Mouse (Mus musculus) retina, postnatal 7 days (tissue): ENCODE results near the gene Osbpl2.

Experiments
- DNase-seq: peaks from one replicate; pipeline ENCODE4 v3.0.0-alpha.2; 2012; ENCODE audit warnings: low read depth, low spot score

The Osbpl2 gene

DNA sequence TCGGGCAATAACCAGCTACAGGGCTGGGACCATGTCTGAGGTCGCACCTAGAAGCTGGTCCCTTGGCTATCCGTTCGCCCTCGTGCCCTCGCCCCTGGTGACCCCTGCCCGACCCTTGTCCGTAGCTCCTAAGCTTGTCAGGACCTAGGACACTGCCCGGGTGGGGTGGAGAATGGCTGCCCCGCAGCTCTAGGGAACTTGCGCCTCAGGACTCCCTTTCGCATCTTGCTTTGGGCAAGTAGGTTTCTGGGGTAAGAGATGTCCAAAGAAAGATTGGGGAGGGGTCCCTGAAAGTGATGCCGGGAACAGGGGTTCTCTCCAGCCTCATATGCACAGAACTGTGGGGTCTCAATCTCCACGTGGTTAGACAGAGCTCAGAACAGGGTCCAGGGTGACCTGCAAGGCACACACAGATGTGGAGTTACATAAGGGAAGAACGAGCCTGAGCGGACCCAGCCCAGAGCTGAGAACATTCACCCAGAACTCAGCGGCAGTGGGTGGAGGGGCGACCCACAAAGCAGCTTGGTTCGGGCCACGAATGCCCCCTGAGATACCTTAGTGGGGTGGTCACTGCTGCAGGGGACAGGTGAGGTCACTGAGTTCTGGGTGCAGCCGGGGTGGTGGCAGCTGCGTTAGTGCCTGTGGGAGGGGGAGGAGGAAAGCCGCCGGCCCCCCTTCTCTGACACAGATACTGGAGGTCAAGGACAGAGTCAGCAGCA is 14.3 kb upstream of the Osbpl2 start:
- DNase-seq: no peak

DNA sequence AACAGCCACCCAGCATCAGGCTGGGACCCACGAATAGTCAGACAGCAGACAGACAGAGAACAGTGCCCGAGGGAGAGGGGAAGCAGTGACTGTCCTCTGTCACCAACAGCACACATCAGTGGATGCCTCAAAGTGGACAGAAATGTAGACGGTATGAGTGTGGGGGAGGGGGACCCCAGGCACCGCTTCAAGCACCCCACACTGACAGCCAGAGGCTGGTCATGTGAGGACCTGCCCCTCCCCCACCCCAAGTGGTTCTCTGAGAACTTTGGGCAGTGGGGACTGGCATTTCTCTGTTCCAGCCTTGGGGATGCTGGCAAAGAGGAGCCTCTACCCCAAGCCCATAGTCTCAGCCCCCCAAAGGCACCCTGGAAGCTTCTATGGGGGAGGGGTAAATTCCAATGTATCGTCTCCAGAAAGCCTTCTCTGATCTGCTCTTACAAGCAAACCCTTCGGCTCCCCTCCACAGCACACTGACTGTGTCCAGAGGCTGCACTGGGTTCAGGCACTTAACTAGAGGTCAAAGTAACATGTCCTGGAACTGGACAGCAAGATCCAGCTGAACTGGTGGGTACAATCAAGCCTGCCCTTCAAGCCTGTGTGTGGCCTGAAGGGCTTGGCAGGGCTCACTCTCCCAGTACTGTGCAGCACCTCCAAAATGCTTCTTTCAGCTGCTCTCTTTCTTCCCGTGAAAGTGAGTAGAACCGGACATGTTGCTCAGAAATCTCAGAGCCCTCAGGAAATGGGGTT is 13.5 kb upstream of the Osbpl2 start:
- DNase-seq: no peak

DNA sequence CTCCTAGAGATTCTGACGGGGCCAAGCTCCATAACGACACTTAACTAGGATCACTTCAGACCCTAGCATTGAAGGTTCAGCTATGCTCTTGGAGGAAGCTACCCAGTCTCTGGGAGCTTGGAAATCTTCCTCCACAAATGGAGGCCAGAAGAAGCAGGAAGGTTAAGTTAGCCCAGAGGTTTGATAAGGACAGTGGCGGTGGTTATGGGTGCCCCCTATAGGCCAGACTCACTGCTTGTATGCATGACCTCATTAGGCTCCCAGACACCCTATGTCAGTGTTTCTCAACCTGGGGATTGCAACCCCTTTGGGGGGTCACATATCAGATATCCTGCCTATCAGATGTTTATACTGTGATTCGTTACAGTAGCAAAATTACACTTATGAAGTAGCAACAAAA is 12.0 kb upstream of the Osbpl2 start:
- no peak for DNase-seq

DNA sequence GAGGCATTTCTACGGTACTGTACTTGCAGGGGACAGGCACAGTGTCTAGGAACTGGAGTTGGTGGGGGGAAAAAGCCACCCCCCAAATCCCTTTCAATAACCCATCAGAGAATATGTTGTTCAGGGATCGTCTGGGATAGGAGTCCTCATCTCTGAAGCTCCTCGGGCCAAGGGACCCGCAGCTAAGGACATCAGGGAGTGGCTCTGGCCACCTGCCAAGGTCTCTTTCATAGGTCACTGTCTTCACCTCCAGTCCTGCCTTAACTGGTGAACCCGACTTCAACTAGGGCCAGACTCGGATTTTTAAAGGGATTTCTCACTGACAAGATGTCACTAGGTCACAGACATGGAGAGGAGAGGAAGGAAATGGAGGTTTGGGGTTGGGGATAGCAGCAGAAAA is 10.8 kb upstream of the Osbpl2 start:
- DNase-seq: no peak

DNA sequence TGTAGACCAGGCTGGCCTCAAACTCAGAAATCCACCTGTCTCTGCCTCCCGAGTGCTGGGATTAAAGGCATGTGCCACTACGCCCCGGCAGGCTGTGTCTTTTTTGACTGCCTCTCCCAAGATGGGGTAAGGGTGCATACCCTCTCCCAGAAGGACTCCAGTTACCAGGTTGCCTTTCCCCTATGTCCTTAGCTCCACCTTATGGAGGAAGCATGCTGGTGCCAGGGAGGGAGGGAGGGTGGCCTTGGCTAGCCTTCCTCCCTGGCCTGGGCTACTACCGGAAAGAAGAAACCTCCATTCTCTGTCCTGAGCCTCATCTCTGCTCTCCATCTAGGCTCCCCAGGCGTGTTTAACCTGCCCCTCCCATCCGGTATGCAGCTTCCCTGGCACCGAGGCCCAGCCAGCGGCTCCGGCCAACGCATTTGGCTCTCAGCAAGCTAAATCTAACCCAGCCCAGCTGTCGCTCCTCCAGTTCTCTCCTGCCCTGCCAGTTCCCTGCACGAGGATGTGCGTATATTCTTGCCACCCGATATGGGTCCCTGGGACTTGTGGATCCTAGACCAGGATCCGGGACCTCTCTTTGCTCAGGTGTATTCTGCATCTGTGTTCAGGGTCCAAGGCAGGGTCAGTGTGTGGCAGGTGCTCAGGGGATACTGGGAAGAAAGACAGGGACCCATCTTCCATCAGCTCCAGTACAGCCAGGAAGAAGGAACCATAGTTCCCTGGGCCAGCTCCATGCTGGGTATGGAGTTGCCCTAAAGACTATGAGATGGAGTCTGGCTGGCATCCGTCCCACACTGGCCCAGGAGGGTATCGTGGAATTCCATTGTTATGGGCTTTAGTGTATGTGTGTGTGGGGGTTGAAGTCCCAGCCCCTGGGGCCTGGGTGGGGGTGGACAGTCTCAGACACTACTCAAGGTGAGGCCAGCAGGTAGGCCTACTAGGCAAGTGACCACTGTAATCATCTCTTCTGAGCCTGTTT is 4.9 kb upstream of the Osbpl2 start:
- DNase-seq: no peak

DNA sequence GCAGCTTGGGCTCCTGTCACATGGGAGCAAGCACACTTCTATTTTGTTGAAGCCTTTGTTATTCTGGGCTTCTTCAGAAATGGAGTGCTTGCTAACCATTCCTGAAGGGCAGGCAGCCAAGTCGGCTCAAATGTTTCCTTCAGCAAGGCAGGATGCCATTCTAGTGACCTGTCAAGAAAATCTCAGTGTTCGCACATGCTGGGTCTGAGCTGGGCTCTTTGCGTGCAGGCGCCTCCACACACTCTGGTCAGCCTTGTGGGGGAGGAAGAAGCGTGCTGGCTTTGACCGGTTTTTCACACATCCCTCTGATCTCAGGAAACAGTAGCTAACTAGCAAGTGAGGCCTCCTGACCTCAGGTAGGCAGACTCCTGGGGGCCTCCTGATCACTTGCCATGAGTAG is 3.8 kb upstream of the Osbpl2 start:
- no peak for DNase-seq

DNA sequence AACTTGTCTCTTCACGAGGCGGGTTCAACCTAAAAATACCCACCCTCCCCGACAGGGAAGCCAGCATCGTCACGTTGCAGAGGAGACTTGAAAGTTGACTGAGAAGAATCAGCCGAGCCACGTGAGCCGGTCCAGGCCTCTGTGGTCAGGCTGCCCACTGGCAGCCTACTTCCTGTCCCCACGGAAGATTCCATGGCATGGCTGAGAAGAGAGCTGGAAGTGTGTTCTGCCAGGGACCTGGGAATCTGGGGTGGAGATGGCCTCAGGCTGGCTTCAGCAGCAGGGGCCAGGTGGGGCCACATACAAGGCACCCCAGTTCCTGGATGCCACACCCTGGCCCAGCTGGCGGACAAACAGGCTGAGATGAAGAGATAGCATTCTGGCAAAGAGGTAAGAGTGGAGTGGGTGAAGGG is 3.0 kb upstream of the Osbpl2 start:
- DNase-seq: no peak

DNA sequence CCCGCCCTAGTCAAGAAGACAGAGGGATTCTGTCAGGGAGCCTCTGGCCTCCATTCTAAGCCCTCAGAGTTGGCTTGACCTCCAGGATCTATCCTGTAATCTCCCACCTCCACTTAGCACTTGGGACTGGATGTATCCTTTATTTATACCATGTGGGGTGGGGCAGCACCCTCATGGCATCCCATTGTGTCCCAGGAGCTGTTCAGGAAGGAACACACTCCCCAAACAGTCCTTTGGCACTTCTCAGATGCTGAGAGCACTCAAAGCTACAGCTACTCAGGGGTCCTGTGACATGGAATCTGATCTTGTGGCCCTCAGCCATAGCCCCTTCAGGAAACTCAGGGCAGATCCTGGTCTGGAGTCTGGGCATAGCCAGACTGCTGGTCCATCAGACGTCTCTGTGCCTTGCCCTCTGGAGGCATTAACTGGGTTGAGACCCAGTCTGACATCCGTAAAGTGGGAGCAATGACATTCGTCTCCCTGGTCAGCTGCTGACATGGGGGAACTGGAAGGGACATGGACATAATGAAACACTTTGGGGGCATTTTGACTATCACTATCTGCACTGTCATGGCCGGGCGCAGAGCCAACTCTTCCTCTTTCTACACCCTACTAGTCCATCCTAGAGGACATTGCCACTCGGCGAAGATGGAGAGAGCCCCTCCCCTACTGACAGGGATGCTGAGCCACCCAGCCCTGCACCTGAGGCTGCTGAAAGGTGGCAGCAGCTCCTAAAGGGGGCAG is 2.2 kb upstream of the Osbpl2 start:
- DNase-seq: no peak

DNA sequence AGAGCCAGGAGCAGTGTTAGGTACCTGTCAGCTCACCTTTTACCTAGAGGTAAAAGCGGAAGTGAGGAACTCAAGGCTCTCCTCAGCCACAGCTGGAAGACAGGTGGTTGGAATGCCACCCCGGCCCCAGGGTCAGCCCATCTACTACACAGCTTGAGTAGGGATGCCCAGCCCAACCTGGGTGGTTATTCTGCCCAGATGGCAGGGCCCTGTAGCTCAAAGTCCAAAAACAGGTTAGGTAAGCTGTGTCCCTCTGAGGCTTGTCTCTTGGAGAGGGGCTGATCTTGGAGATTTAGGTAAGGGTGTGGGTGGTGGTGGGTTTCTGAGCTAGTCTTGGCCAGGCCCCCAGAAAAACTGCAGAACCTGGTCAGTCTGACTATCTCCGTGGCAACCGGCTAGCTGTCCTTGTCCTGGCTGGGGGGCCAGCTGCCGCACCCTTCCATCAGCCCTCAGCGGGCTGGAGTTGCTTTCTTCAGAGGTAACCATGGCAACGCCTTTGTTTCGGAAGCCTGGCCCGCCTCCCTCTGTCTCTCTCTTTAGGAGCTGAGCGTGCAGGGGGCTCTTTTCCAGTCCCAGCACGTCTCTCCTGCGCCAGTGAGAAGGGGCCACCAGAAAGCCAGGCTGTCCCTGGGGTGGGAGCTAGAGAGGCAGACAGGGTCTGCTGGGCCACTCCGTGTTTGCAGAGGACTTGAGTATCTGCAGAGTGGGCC is 1.5 kb upstream of the Osbpl2 start:
- no peak for DNase-seq

DNA sequence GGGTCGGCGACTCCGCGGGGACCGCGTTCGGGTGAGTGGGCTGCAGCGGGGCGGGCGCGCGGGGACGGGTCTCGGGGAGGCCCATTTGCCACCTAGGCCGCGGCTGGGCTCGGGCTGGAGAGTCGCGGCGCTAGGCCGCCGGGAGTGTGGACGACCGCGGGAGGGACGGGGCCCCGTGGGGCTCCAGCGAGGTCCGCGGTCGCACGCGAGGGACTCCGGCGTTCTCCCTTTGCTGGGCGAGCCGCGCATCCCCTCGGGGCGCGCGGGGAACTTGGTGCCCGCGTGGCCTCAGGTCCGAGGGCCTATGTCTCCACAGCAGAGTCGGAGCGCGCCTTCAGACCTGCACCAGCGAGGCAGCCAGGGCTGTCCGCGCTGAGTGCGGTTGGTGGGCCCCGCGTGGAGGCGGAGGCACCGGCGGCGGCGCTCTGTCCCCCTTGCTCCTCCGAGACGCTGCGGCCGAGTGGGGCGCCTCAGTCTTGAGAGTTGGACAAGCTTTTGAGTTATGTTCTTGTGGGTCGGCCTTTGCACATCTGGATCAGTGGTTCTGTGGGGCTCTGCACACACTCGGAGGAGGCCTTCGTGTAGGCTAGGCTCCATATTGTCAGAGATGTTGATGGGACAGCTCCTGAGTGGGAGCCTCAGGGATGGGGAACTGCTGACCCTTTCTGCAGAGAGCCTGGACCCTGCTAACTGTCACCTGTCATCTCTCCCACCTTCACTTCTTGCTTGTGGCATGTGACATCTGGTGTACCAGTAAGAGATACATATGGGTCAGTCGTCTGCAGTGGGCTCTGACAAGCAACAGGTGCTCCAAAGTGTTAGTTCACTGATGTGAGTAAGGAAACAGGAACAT is 559 bp downstream of the Osbpl2 start:
- no peak for DNase-seq

DNA sequence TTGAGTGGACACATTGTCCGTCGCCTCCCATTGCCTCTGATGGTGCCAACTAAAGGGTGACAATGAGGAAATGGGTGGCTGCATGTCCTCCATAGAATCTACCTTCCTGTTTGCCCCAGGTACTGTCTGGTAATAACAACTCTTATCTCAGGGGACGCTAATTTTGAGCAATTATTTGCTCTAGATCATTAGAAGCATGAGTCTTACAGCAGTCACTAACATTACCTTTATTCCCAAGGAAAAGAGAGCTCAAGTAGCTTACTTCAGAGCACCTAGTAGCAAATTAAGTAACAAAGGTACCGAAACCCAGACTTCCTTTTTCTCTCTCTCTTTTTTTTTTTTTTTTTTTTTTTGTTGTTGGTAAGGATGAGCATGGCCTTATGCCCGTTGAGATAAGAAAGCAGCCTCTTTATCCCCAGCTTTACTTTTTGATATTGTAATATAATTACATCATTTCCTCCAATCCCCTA is 1.2 kb downstream of the Osbpl2 start:
- no peak for DNase-seq

DNA sequence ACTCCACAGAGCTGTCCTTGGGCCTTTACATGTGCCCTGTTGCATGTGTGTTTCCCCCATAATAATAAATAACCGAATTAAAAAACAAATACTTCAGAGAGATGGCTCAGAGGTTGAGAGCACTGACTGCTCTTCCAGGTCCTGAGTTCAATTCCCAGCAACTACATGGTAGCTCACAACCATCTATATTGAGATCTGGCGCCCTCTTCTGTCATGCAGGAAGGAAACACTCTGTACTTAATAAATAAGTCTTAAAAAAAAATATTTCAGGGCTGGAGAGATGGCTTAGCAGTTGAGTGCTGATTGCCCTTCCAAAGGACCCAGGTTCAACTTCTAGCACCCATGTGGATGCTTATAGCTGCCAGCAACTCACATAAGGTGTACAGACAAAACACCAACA is 5.1 kb downstream of the Osbpl2 start:
- DNase-seq: no peak

DNA sequence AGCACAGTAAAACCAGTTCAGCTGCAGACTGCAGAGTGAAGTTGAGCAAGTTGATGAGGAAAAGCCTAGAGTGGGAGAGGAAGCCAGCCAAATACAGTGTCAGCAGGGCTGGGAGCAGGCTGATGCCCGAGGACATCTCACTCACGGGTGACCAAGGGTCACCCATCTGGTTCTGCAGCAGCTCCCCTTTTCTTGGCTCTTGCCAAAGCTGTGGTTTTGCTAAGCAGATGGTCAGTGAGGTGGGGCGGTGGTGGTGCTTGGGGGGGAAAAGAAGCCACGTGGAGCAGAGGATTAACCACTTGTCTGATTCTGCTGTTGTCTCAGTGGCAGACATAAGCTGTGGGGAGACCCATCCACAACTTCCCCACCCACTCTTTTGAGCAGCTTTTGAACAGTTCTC is 7.1 kb downstream of the Osbpl2 start:
- DNase-seq: peak; percentile 53

DNA sequence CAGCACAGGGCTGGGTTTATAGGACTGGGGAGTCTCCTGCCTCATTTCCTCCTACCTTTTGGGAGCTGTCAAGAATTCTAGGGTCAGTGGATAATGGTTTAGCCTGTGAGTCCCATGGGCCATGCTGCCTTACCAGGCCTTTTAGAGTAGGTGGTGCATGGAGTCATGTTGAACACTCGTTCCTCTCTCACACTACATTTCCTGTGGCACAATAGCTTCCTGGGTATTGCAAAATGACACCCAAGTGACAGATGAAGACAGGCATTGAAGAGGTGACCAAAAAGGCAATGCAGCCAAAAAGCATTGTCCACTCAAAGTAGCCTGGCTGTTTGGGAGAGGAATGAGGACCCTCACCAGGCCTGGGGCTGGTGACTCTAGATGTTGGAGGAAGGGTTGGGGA is 8.6 kb downstream of the Osbpl2 start:
- no peak for DNase-seq

DNA sequence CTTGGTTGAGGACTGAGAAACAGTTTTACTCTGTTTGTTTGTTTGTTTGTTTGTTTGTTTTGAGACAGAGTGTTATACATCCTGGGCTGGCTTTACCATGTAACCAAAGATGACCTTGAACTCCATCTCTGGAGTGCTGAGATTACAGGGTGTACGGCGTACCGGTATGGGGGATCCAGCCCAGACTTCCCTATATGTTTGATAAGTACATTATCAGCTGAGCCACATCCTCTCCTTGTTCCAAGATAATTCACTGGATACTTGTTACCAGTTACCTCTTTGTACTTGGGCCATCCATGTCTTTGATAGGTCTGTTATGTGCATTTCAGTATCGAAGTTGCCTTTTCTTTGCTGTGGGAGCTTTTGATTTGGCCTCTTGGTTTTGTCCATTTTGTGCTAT is 14.1 kb downstream of the Osbpl2 start:
- no peak for DNase-seq

DNA sequence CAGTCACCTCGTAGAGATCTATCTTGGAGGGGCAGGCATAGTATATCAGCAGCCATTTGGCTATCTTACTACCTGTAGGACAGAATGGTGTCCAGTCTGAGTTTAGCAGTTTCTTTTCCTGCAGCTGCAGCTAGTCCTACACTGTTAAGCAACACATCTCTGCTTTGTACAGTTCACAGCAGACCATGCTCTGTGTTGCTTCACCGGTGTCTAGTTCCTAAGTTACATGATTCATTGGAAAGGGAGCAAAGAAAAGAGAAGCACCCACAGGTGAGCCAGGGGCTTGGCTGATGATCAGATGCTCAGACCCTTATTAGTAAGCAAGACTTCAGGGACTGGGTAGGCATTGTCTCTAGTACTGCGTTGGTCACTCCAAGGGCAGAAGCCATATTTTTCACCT is 14.8 kb downstream of the Osbpl2 start:
- DNase-seq: no peak

DNA sequence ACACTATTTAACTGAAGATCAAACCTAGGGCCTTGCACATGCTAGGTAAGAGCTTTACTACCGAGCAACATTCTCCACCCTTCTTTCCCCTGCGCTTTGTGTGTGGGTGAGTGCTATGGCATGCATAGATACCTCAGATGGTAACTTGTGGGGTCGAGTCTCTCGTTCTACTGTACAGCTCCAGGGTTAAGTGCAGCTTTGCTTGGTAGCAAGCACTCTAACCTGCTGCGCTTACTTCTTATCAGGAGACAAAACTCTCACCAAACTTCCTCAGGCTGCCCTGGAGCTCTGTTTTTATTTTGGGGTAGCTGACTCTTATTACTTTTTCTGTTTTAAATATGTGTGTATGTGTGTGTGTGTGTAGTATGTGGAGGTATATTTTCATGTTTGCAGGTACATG is 16.3 kb downstream of the Osbpl2 start:
- no peak for DNase-seq

DNA sequence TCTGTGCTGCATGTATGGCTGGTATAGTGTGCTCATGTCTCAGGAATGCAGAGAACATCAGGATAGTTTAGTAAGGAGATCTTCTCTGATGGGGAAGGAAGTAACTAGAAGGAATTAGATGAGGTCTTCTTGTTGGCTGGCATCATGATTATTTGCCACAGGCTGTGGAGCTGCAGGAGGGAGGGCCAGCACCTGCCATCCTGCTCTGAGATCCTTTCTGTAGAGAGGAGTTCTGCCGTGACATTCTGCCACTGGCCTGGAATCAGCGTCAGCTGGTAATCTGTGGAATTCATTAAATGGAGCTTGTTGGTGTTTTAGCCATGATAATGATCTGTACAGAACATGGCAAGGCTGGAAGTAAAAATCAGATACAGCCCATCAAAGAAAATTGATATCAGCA is 27.0 kb downstream of the Osbpl2 start:
- no peak for DNase-seq

DNA sequence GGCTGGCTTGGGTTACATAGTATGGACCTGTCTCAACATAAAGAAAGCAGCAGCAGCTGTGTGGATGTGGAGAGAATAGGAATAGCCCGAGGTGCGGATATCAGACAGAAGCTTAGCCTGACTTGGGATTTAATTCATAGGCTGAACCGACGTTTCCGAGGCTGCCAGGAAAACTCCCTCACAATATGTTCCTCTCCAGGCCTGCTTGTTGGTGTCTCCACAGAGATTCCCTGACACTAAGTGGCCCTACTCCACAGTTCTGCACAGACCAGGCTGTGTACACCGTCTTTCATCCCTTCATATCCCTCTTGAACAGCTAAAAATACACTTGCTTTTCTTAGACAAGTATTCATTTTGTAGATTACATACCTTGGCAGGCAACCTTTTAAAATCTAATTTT is 28.3 kb downstream of the Osbpl2 start:
- no peak for DNase-seq

DNA sequence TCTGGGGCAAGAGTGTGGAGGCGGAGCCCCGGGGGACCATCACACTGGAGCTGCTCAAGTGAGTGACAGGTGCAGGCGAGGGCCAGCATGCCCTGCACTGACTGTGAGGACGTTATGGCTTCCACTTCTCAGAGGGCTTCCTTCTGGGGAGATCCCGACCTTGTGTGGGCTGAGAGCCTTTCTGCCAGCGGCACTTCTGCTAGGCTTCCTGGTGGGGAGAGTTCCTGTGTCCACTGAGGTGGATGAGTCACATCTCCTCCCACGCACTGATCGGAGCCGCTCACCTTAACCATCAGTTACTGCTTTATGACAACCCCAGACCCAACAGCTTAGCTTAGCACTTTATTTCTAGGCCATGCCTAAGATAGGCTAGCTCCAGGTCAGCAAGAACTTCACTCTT is 29.4 kb downstream of the Osbpl2 start:
- no peak for DNase-seq
